Mouse (Mus musculus): ENCODE results near the gene Retreg1.

- TF ChIP-seq CTCF (IDR thresholded peaks at IDR 0.05; ENCODE audit: borderline replicate concordance, insufficient read depth, low read length) (no peak), POLR2A (IDR thresholded peaks at IDR 0.05; ENCODE audit: low read depth, low read length) (no peak)
Measured at GRCm38 (mm10) chr15:25871470-25871869, 28.5 kb downstream of the Retreg1 start.
